Mouse (Mus musculus) cerebellum, adult 8-10 months (tissue): ENCODE measurements around the gene Ubl3.

Source experiments
- DNase-seq: peaks from one replicate; pipeline ENCODE4 v3.0.0; 2022

The Ubl3 gene

GRCm38 (mm10) chr5:148522378-148522777 is 30.2 kb downstream of the Ubl3 start:
- no peak for DNase-seq

- DNase-seq = no peak
Observed at GRCm38 (mm10) chr5:148517445-148517844, 35.1 kb downstream of the Ubl3 start.

GRCm38 (mm10) chr5:148512042-148512640 is 40.4 kb downstream of the Ubl3 start:
- no peak for DNase-seq

- no peak for DNase-seq
Observed at GRCm38 (mm10) chr5:148510265-148510664, 42.3 kb downstream of the Ubl3 start.

GRCm38 (mm10) chr5:148509731-148510130 is 42.9 kb downstream of the Ubl3 start:
- no peak for DNase-seq

- no peak for DNase-seq
Observed at GRCm38 (mm10) chr5:148508901-148509604, 43.5 kb downstream of the Ubl3 start.

GRCm38 (mm10) chr5:148505381-148505780 is 47.2 kb downstream of the Ubl3 start:
- no peak for DNase-seq

GRCm38 (mm10) chr5:148502237-148502636 is 50.4 kb downstream of the Ubl3 start:
- no peak for DNase-seq

GRCm38 (mm10) chr5:148501228-148501957 is 51.2 kb downstream of the Ubl3 start:
- DNase-seq = no peak

- DNase-seq = no peak
Observed at GRCm38 (mm10) chr5:148500516-148500915, 52.1 kb downstream of the Ubl3 start.

- no peak for DNase-seq
Observed at GRCm38 (mm10) chr5:148499616-148500015, 53.0 kb downstream of the Ubl3 start.

GRCm38 (mm10) chr5:148495991-148496390 is 56.6 kb downstream of the Ubl3 start:
- no peak for DNase-seq

GRCm38 (mm10) chr5:148495173-148495572 is 57.4 kb downstream of the Ubl3 start:
- no peak for DNase-seq

GRCm38 (mm10) chr5:148494249-148494648 is 58.3 kb downstream of the Ubl3 start:
- no peak for DNase-seq

- no peak for DNase-seq
Observed at GRCm38 (mm10) chr5:148493025-148493424, 59.6 kb downstream of the Ubl3 start.

GRCm38 (mm10) chr5:148490391-148490790 is 62.2 kb downstream of the Ubl3 start:
- DNase-seq = no peak

- peak; percentile 83 for DNase-seq
Observed at GRCm38 (mm10) chr5:148489724-148490193, 62.8 kb downstream of the Ubl3 start.

- peak; percentile 77 for DNase-seq
Observed at GRCm38 (mm10) chr5:148488891-148489723, 63.5 kb downstream of the Ubl3 start.

GRCm38 (mm10) chr5:148486202-148486601 is 66.4 kb downstream of the Ubl3 start:
- DNase-seq = no peak

GRCm38 (mm10) chr5:148481745-148482144 is 70.8 kb downstream of the Ubl3 start:
- DNase-seq = peak; percentile 28

GRCm38 (mm10) chr5:148474346-148474745 is 78.2 kb downstream of the Ubl3 start:
- no peak for DNase-seq

- DNase-seq = no peak
Observed at GRCm38 (mm10) chr5:148468626-148469441, 83.8 kb downstream of the Ubl3 start.
